Mouse (Mus musculus): ENCODE measurements around the gene Cdk5.

DNA sequence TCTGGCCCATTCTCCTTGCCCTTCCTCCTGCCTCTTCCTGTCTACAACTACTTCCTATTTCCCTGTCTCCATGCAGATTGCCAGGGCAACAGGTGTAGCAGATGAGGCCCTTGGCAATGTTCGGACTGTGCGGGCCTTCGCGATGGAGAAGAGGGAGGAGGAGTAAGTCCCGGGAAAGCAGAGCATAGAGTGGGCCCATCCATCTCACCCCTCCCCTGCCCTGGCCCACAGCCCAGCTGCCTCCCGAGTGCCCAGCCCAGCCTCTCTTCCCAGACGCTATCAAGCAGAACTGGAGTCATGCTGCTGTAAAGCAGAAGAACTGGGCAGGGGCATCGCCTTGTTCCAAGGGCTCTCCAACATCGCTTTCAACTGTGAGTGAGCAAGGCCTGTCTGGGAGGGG lies 21.4 kb downstream of the Cdk5 start:
- TF ChIP-seq CTCF (IDR thresholded peaks at IDR 0.05; ENCODE audit: borderline replicate concordance, insufficient read depth, low read length) (no peak), POLR2A (IDR thresholded peaks at IDR 0.05; ENCODE audit: low read depth, low read length) (no peak)
